Mouse (Mus musculus) induced T-regulatory cell, adult 2 months (primary cell): ENCODE measurements around the gene Clp1.

Experiments used
- DNase-seq: peaks from one replicate; pipeline ENCODE4 v3.0.0-alpha.2; 2012; ENCODE audit warnings: low read depth

The Clp1 gene

GRCm38 (mm10) chr2:84714422-84714810, 12.7 kb downstream of the Clp1 start:
- DNase-seq = no peak

- DNase-seq = no peak
Measured at GRCm38 (mm10) chr2:84711898-84712297, 15.3 kb downstream of the Clp1 start.

- DNase-seq = no peak
Measured at GRCm38 (mm10) chr2:84707523-84707922, 19.6 kb downstream of the Clp1 start.

DNA sequence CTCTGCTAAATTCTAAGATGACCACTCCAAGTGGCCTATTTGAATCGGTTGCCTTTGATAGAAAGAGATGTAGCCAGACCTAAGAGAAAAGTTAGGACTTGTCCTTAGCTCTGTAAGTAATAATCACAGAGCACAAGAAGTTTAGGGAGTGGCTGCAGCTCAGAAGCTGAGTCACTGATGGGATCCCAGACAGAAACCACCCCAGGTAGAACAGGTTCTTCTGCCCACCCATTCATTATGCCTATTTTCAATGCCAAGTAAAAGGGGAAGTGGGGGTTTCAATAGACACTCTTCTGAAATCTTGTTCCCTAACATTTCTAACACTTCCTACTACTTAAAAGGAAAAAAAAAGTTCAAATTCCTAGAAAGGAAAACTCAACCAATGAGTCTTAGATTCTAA, 21.9 kb downstream of the Clp1 start:
- DNase-seq = no peak

- DNase-seq = no peak
Measured at GRCm38 (mm10) chr2:84704329-84704728, 22.8 kb downstream of the Clp1 start.

DNA sequence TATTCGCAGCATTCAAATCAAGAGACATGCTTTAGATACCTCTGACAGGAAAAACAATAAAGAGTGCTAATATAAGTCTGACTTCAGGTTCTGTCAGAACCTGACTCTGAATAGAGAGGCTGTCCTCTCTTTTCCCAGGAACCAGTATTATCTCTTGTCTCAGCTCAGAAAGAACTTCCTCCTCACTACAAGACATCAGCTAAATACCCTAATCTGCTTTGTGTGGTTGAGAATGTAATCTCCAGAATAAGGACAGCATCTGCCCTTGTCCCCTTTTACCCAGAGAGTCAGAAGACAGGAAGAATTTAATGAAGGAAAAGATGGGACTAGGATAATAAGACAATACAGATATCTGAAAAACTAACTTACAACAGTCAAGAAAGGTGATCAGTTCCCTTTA, 23.7 kb downstream of the Clp1 start:
- no peak for DNase-seq

DNA sequence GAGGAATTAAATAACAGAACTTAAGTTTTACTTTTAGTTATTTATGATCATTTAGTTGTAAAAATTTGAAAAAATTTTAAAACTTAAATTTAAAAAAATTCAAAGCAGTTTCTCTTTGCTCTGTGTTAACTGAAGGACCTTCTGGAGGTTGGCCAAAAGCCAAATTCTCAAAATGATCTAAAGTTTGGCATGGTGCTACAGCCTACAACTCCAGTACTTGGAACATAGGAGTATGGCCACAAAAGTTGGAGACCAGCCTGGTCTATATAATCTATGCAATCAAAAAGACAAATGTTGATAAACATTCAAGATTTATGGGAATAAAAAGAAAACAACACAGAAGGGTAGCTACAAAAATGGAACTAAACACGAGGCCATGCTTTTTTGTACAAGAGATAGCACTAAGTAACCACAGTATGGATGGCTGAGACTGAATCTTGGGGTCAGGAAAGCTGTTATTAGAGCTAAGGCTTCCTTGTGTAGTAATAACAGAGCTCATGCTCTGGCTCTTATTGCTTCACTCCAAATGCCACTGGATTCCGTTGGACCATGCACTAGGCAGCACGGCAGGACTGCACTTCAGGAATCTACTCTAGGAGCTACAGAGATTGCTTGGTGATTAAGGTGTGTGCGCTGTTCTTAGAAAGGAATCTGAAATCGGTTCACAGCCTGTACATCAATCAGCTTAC, 32.0 kb downstream of the Clp1 start:
- DNase-seq = no peak

DNA sequence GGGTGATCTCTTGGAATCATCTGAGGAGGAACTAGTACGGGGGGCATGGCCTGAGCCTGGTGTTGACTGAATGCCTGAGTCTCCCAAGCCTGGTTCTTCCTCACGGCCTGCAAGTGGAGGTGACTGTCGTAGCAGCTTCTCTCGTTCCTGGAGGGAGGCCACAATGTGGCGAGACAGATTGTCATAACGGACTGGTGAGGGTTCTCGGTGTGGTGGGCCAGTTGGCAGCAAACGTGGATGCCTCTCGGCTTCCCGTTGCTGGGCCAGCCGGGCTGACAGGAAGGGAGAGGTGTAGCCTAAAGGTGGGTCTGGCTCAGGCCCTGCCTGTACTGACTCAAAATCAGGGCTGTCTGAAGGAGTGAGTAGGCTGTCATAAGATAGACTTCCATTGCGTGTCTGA, 37.1 kb downstream of the Clp1 start:
- no peak for DNase-seq

- no peak for DNase-seq
Measured at GRCm38 (mm10) chr2:84688080-84688844, 38.9 kb downstream of the Clp1 start.

DNA sequence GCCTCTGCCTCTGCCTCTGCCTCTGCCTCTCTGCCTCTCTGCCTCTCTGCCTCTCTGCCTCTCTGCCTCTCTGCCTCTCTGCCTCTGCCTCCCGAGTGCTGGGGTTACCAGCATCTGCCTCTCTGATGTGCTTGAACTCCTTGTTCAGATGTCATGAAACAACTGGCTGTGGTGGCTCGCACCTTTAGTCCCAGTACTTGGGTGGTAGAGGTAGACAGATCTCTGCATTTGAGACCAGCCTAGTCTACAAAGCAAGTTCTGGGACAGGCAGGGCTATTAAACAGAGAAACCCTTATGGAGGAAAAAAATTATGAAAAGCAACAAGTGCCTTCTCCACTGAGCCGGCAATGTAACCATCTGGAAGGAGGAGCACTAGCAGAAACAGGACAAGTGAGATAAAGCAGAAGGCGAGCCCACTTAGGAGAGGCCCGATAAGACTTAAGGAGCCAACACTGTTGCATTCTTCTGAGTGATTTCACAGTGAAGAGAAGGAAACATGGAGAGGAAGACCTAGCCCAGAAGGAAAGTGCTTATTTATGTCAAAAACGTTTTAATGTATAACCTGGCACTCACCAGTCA, 44.5 kb downstream of the Clp1 start:
- no peak for DNase-seq

GRCm38 (mm10) chr2:84679016-84679415, 48.1 kb downstream of the Clp1 start, which contains the start of gene Tmx2:
TSS of gene Tmx2 (minus strand) at chr2:84679140.
- peak; percentile 44 for DNase-seq

GRCm38 (mm10) chr2:84677968-84678880, 48.9 kb downstream of the Clp1 start, which contains the start of the genes Gm28635 and Med19:
TSS of gene Gm28635 (minus strand) at chr2:84678041.
TSS of gene Med19 (plus strand) at chr2:84678402.
- peak; percentile 99 for DNase-seq

DNA sequence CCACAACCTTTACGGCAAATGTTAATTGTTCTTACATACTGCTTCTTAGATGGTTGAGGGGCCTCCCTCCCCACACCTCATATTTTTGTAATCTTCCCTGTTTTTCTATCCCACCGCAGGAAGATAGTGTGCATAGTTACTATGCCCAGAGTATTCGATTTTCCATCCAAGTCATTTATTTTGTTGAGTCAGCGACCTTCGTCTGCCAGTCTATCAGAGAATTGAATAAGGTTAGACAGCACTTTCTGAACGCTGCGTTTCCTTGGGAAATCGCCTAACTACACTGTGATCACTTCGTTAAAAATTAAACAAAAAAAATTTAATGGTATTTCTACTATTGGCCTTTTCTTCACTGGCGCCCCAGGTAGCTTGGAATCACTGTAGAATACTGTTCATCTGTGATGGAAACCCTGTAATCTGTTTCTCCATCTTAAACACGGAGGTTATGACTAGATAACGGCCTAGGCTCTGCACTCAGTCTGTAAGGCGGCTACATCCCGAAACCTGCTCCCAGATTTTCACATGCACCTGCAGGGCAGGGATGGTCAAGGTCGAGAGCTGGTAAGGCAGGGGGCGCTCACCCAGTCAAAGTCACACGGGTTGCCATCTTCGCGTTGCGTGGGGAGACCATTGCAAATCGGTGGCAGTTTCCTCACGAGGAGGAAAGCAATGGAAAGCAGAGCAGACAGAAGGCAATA, 49.7 kb downstream of the Clp1 start:
- no peak for DNase-seq
